Mouse (Mus musculus): Measurements from ENCODE around the gene Nfasc. TPM values are rescaled to one million over a fixed set of nuclear protein-coding genes. Genes with fewer than 3 reads are reported as not detected.

Nfasc gene
- polyA plus RNA-seq, 1 experiment, result 120 TPM

- H3K4me1 ChIP-seq (ENCODE audit: control insufficient read depth, insufficient read depth, low read length), result peaks cover 35% of the 10 kb centered on the region
- no peak for TF ChIP-seq POLR2A (IDR thresholded peaks at IDR 0.05; ENCODE audit: borderline replicate concordance, insufficient read depth, low read length)
- no peak for TF ChIP-seq CTCF (IDR thresholded peaks at IDR 0.05; ENCODE audit: borderline replicate concordance, insufficient read depth, low read depth, low read length)
- DNase-seq, result peak; percentile 46 to 69
- H3K27ac ChIP-seq (ENCODE audit: insufficient read depth, low read length), result no peak overlapping the region
- no peak overlapping the region for H3K4me3 ChIP-seq (replicated peaks; ENCODE audit: insufficient read depth, low read depth, low read length)
- 19% methylated on average over 11 of the region's 11 CpGs for WGBS
- no peaks in the 10 kb centered on the region for H3K27me3 ChIP-seq (ENCODE audit: control insufficient read depth, insufficient read depth, low read length)
Measured at GRCm38 (mm10) chr1:132591399-132591930, 150.1 kb downstream of the Nfasc start.

GRCm38 (mm10) chr1:132586679-132587201, 154.9 kb downstream of the Nfasc start:
- Histone ChIP-seq H3K27ac (ENCODE audit: insufficient read depth, low read length) (no peak overlapping the region), H3K27me3 (ENCODE audit: control insufficient read depth, insufficient read depth, low read length) (no peaks in the 10 kb centered on the region), H3K4me1 (ENCODE audit: control insufficient read depth, insufficient read depth, low read length) (peaks cover 33% of the 10 kb centered on the region), H3K4me3 (replicated peaks; ENCODE audit: insufficient read depth, low read depth, low read length) (no peak overlapping the region)
- WGBS, result 81% methylated on average over 15 of the region's 15 CpGs
- no peak for TF ChIP-seq CTCF (IDR thresholded peaks at IDR 0.05; ENCODE audit: borderline replicate concordance, insufficient read depth, low read depth, low read length)
- no peak for TF ChIP-seq POLR2A (IDR thresholded peaks at IDR 0.05; ENCODE audit: borderline replicate concordance, insufficient read depth, low read length)
- no peak for DNase-seq

GRCm38 (mm10) chr1:132585376-132585775, 156.2 kb downstream of the Nfasc start:
- no peak for DNase-seq

DNA sequence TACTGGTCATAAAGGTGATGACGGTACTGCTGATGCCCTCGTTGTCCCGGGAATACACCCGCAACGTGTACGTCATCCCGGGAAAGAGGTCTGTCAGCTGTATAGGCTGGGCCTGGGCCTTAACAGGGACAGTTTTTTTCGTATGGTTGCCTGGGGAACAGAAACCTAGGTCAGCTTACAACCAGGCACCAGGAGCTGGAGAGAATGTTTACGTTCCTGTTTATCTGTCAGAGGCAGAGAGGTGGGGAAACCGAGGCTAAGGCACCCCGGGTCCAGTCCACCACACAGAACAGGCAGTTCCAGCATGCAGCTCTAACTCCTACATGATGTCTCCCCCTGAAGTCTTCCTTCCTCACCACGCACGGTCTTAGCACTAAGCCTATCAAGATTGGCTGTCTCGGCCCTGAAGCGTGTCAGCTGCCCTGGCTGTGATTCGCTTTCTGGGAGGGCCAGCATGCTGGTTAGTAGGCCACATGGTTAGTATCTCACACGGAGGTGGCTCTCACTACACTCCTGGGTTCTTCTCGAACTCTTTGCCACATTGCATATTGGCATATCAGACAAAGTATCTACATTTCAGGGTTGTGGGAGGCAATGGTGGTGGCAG, 158.5 kb downstream of the Nfasc start:
- TF ChIP-seq CTCF (IDR thresholded peaks at IDR 0.05; ENCODE audit: borderline replicate concordance, insufficient read depth, low read depth, low read length) (no peak), POLR2A (IDR thresholded peaks at IDR 0.05; ENCODE audit: borderline replicate concordance, insufficient read depth, low read length) (no peak)
- H3K27ac ChIP-seq (ENCODE audit: insufficient read depth, low read length), result no peak overlapping the region
- no peak for DNase-seq
- 73% methylated on average over 18 of the region's 18 CpGs for WGBS
- H3K4me3 ChIP-seq (replicated peaks; ENCODE audit: insufficient read depth, low read depth, low read length), result no peak overlapping the region
- peaks cover 24% of the 10 kb centered on the region for H3K4me1 ChIP-seq (ENCODE audit: control insufficient read depth, insufficient read depth, low read length)
- H3K27me3 ChIP-seq (ENCODE audit: control insufficient read depth, insufficient read depth, low read length), result no peaks in the 10 kb centered on the region

More at GRCm38 (mm10) chr1:132585376-132585775, 156.2 kb downstream of the Nfasc start:
- TF ChIP-seq CTCF (IDR thresholded peaks at IDR 0.05; ENCODE audit: borderline replicate concordance, insufficient read depth, low read depth, low read length) (no peak), POLR2A (IDR thresholded peaks at IDR 0.05; ENCODE audit: borderline replicate concordance, insufficient read depth, low read length) (no peak)
- Histone ChIP-seq H3K4me3 (replicated peaks; ENCODE audit: insufficient read depth, low read depth, low read length) (no peak overlapping the region), H3K27ac (ENCODE audit: insufficient read depth, low read length) (no peak overlapping the region), H3K27me3 (ENCODE audit: control insufficient read depth, insufficient read depth, low read length) (no peaks in the 10 kb centered on the region), H3K4me1 (ENCODE audit: control insufficient read depth, insufficient read depth, low read length) (peaks cover 25% of the 10 kb centered on the region)
- WGBS, result 67% methylated on average over 4 of the region's 4 CpGs

DNA sequence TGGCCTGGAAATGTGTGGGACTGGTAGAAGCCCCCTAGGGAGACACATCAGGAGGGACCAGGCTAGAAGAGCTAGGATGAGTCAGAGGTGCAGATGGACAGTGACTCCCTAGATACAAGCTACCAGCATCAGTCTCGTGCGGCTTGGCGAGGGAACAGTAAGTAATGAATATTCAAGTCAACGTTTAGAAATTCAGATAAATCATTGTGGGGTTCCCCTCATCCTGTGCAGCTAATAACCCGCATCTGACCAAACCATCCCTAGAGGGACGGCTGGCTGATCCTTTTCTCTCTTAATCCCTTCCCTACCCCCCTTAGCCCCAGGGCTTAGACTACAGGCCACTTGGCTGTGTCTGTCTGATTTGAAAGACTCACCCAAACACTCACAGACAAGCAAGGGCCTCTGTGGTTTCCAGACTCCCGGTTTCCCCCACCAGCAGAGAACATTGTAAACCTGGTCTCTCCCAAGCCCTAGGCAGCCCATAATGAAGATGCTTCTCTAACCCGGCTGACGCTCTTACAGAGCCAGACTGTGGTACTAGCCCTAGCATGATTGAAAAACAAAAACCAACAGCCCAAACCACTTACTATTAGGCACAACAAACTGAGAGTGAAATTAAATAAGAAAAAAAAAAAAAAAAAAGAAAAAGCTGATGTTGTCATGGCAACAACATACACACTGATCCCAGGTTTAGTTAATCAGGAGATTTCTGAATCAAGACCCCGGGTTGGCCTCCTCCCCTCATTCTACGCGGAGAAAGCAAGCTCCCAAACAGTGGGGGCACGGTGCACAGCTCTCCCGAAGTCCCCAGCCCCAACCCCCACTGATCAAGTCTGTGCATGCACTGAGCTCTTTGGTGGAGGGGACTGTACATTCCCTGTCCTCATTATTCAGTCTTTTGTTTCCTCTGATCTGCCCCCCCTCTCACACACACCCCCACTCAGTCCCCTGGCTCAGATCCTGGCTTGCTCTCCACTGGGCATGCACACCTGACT, 159.5 kb downstream of the Nfasc start:
- peaks cover 27% of the 10 kb centered on the region for H3K4me1 ChIP-seq (ENCODE audit: control insufficient read depth, insufficient read depth, low read length)
- H3K27me3 ChIP-seq (ENCODE audit: control insufficient read depth, insufficient read depth, low read length), result no peaks in the 10 kb centered on the region
- H3K27ac ChIP-seq (ENCODE audit: insufficient read depth, low read length), result peak overlapping the region; percentile 11
- no peak for TF ChIP-seq CTCF (IDR thresholded peaks at IDR 0.05; ENCODE audit: borderline replicate concordance, insufficient read depth, low read depth, low read length)
- no peak for TF ChIP-seq POLR2A (IDR thresholded peaks at IDR 0.05; ENCODE audit: borderline replicate concordance, insufficient read depth, low read length)
- no peak overlapping the region for H3K4me3 ChIP-seq (replicated peaks; ENCODE audit: insufficient read depth, low read depth, low read length)
- peak; percentile 51 to 77 for DNase-seq
- 20% methylated on average over 14 of the region's 14 CpGs for WGBS

DNA sequence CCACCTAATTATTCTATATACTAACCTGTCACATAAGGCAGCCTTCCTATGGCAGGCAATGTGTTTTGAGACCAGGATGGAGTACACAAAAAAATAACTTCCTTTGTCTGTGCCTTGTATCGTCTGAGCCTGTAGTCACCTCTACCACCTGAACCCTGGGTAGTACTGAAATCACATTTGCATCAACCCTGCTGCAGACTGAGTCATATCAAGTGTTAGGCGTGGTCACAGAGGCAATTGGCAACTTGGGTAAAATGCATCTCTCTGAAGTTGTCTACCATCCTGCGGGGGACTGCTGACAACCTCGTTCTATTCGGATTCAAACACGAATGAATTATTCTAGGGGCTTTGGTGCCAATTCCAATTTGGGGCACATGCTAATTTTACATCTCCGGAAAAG, 161.5 kb downstream of the Nfasc start:
- TF ChIP-seq POLR2A (IDR thresholded peaks at IDR 0.05; ENCODE audit: borderline replicate concordance, insufficient read depth, low read length) (no peak), CTCF (IDR thresholded peaks at IDR 0.05; ENCODE audit: borderline replicate concordance, insufficient read depth, low read depth, low read length) (no peak)
- no peak for DNase-seq
- no peak overlapping the region for H3K4me3 ChIP-seq (replicated peaks; ENCODE audit: insufficient read depth, low read depth, low read length)
- no peaks in the 10 kb centered on the region for H3K27me3 ChIP-seq (ENCODE audit: control insufficient read depth, insufficient read depth, low read length)
- H3K4me1 ChIP-seq (ENCODE audit: control insufficient read depth, insufficient read depth, low read length), result peaks cover 32% of the 10 kb centered on the region
- no peak overlapping the region for H3K27ac ChIP-seq (ENCODE audit: insufficient read depth, low read length)
- WGBS, result 93% methylated on average over 7 of the region's 7 CpGs

DNA sequence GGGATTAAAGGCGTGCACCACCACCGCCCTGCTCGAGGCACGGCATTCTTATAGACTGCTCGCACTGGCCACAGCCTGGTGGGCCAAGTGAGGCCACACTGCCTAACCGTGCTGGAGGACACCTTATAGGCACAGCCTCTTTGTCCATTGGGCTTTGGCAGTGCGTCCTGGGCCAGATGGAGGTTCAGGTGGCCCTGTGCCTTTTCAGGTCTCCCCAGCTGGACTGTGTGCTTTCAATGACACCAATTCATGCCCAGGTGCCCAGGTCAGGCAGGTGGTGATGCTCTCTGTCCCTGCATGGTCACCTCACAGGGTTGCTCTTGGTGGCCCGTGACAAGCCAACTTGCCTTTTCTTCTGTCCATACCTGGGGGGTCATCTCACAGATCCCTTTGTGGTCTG, 164.8 kb downstream of the Nfasc start:
- no peaks in the 10 kb centered on the region for H3K27me3 ChIP-seq (ENCODE audit: control insufficient read depth, insufficient read depth, low read length)
- WGBS, result 59% methylated on average over 8 of the region's 8 CpGs
- H3K4me3 ChIP-seq (replicated peaks; ENCODE audit: insufficient read depth, low read depth, low read length), result no peak overlapping the region
- TF ChIP-seq POLR2A (IDR thresholded peaks at IDR 0.05; ENCODE audit: borderline replicate concordance, insufficient read depth, low read length), result no peak
- no peak for TF ChIP-seq CTCF (IDR thresholded peaks at IDR 0.05; ENCODE audit: borderline replicate concordance, insufficient read depth, low read depth, low read length)
- peaks cover 32% of the 10 kb centered on the region for H3K4me1 ChIP-seq (ENCODE audit: control insufficient read depth, insufficient read depth, low read length)
- DNase-seq, result peak; percentile 48 to 55
- no peak overlapping the region for H3K27ac ChIP-seq (ENCODE audit: insufficient read depth, low read length)

All from cerebellum, adult 2 months (tissue).